Mouse (Mus musculus): ENCODE results near the gene Bcor. TPM values are rescaled to one million over a fixed set of nuclear protein-coding genes. Genes with fewer than 3 reads are reported as not detected.
A peak's percentile ranks its signal among the peaks of the same experiment; 100 is the strongest.

Gene Bcor
- polyA plus RNA-seq, 1 experiment from 2014 or later, result 17.9 TPM

DNA sequence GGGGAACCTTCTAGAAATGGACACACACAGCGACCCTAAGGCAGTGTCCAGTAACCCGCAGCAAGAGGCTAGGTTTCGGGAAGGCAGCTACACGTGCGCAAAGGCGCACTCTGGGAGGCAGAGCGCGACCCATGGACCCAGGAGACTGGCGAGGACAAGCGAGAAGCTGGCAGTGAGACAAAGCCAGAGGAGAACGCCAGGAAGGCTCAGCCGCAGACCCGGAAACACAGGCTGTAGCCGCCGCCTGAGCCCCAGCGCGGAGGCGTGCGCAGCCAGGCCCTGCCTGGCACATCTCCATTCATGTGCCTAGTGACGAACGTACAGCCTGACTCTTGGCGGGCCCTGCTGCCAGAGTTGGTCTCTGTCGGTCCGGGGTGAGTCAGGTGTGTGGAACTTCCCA is 30.9 kb downstream of the Bcor start:
- Histone ChIP-seq H3K36me3 (no peaks in the 10 kb centered on the region), H3K27ac (replicated peaks) (peak overlapping the region; percentile 97), H3K4me3 (peak overlapping the region; percentile 69), H3K4me1 (peaks cover 74% of the 10 kb centered on the region), H3K27me3 (ENCODE audit: low read depth, poor library complexity, severe bottlenecking) (peaks cover 100% of the 10 kb centered on the region), H3K9me3 (replicated peaks) (no peaks in the 10 kb centered on the region)
- peak; percentile 42 for DNase-seq (ENCODE audit: low spot score)
- 5% methylated on average over 24 of the region's 24 CpGs for WGBS

DNA sequence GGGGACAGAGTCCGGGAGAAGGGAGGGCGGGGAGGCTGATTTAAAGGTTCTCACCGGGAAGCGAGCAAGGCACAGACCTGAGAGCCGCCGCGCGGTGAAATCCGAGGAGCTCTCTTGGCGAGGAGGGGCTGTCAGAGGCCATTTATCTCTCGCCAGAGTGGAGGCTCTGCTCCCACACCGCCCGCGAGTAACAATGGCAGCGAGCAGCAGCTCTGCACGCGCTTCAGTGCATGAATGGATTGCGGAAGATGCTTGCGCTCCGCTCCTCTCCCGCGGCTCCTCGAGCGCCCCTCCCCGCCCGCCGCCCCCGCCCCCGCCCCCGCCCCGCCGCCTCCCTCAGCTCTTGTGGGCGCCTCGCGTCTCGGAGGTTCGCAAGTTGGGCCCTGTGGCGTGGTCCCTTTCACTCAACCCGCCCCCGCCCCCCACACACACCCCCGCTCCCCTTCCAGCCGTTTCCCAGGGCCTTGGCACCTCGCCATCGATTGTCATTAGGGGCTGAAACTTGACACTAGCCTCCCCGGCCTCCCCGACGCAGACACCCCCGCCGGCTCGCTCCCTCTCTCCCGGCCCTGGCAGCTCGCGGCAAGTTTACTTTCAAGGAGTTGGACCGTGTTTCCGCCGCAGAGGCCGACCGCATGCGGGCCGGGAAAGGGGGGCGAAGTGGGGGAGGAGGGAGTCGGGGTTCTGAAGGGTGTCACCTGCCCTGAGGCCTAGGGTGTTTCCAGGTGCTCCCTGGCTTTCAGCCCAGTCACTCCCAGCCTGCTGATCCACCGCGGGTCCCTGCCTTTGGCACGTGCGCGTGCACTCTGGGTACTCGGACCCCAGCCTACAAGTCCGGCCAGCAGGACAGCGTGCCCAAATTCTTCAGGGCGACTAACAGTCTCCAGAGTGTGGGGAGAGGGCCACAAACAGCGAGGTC is 31.7 kb downstream of the Bcor start:
- Histone ChIP-seq H3K27me3 (ENCODE audit: low read depth, poor library complexity, severe bottlenecking) (peaks cover 100% of the 10 kb centered on the region), H3K27ac (replicated peaks) (peak overlapping the region; percentile 97), H3K4me1 (peaks cover 74% of the 10 kb centered on the region), H3K4me3 (peak overlapping the region; percentile 69), H3K36me3 (no peaks in the 10 kb centered on the region), H3K9me3 (replicated peaks) (no peaks in the 10 kb centered on the region)
- WGBS, result 3% methylated on average over 47 of the region's 72 CpGs
- peak; percentile 74 for DNase-seq (ENCODE audit: low spot score)

GRCm38 (mm10) chrX:12127799-12128164 is 32.4 kb downstream of the Bcor start:
- Histone ChIP-seq H3K9me3 (replicated peaks) (no peaks in the 10 kb centered on the region), H3K36me3 (no peaks in the 10 kb centered on the region), H3K27ac (replicated peaks) (peak overlapping the region; percentile 97), H3K27me3 (ENCODE audit: low read depth, poor library complexity, severe bottlenecking) (peaks cover 100% of the 10 kb centered on the region), H3K4me3 (peak overlapping the region; percentile 69), H3K4me1 (peaks cover 74% of the 10 kb centered on the region)
- 3% methylated on average over 36 of the region's 37 CpGs for WGBS
- DNase-seq (ENCODE audit: low spot score), result no peak

GRCm38 (mm10) chrX:12127106-12127670 is 33.0 kb downstream of the Bcor start:
- H3K27me3 ChIP-seq (ENCODE audit: low read depth, poor library complexity, severe bottlenecking), result peaks cover 100% of the 10 kb centered on the region
- WGBS, result 3% methylated on average over 24 of the region's 24 CpGs

GRCm38 (mm10) chrX:12126408-12127105 is 33.6 kb downstream of the Bcor start:
- 3% methylated on average over 22 of the region's 22 CpGs for WGBS
- Histone ChIP-seq H3K36me3 (no peaks in the 10 kb centered on the region), H3K27ac (replicated peaks) (peak overlapping the region; percentile 97), H3K4me3 (peak overlapping the region; percentile 69), H3K9me3 (replicated peaks) (no peaks in the 10 kb centered on the region), H3K27me3 (ENCODE audit: low read depth, poor library complexity, severe bottlenecking) (peaks cover 100% of the 10 kb centered on the region), H3K4me1 (peaks cover 77% of the 10 kb centered on the region)
- peak; percentile 17 for DNase-seq (ENCODE audit: low spot score)

More at GRCm38 (mm10) chrX:12127106-12127670, 33.0 kb downstream of the Bcor start:
- Histone ChIP-seq H3K4me3 (peak overlapping the region; percentile 69), H3K36me3 (no peaks in the 10 kb centered on the region), H3K27ac (replicated peaks) (peak overlapping the region; percentile 97), H3K9me3 (replicated peaks) (no peaks in the 10 kb centered on the region), H3K4me1 (peaks cover 75% of the 10 kb centered on the region)
- DNase-seq (ENCODE audit: low spot score), result peak; percentile 43

- Histone ChIP-seq H3K27me3 (ENCODE audit: low read depth, poor library complexity, severe bottlenecking) (peaks cover 85% of the 10 kb centered on the region), H3K4me3 (no peak overlapping the region), H3K4me1 (peaks cover 66% of the 10 kb centered on the region), H3K36me3 (no peaks in the 10 kb centered on the region), H3K27ac (replicated peaks) (peak overlapping the region; percentile 80), H3K9me3 (replicated peaks) (no peaks in the 10 kb centered on the region)
- whole genome bisulfite sequencing, result 7% methylated on average over 3 of the region's 3 CpGs
- DNase-seq (ENCODE audit: low spot score), result no peak
Observed at GRCm38 (mm10) chrX:12124571-12124970, 35.6 kb downstream of the Bcor start.

DNA sequence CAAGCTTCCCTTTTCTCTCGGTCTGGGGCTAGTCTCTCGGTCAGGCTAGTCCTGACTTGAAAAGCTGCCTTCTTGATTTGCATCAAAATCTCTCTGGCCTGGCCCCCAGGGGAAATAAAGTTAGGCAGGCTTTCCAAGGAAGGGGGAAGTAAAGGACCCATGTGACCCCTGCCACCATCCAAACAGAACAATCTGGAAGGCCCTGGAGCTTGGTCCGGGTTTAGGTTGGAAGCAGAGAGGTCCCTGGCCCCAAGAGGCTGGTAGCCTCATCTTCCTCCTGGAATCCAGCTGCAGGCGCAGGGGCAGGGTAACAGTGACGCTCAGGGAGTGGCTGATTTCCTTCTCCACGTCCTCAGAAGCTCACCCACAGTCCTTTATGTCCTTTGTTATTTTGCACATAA is 36.5 kb downstream of the Bcor start:
- Histone ChIP-seq H3K4me1 (peaks cover 57% of the 10 kb centered on the region), H3K27ac (replicated peaks) (peak overlapping the region; percentile 80), H3K4me3 (peak overlapping the region; percentile 38; the same call in 1 of the 2 replicates), H3K9me3 (replicated peaks) (no peaks in the 10 kb centered on the region), H3K36me3 (no peaks in the 10 kb centered on the region), H3K27me3 (ENCODE audit: low read depth, poor library complexity, severe bottlenecking) (peaks cover 77% of the 10 kb centered on the region)
- DNase-seq (ENCODE audit: low spot score), result peak; percentile 28
- 6% methylated on average over 6 of the region's 6 CpGs for WGBS

- H3K4me3 ChIP-seq, result peak overlapping the region; percentile 38
- WGBS, result 11% methylated on average over 21 of the region's 21 CpGs
- H3K36me3 ChIP-seq, result no peaks in the 10 kb centered on the region
- peaks cover 54% of the 10 kb centered on the region for H3K4me1 ChIP-seq
- H3K27ac ChIP-seq (replicated peaks), result peak overlapping the region; percentile 80
- no peaks in the 10 kb centered on the region for H3K9me3 ChIP-seq (replicated peaks)
- peaks cover 67% of the 10 kb centered on the region for H3K27me3 ChIP-seq (ENCODE audit: low read depth, poor library complexity, severe bottlenecking)
- DNase-seq (ENCODE audit: low spot score), result peak; percentile 44
Observed at GRCm38 (mm10) chrX:12122594-12123331, 37.4 kb downstream of the Bcor start.

DNA sequence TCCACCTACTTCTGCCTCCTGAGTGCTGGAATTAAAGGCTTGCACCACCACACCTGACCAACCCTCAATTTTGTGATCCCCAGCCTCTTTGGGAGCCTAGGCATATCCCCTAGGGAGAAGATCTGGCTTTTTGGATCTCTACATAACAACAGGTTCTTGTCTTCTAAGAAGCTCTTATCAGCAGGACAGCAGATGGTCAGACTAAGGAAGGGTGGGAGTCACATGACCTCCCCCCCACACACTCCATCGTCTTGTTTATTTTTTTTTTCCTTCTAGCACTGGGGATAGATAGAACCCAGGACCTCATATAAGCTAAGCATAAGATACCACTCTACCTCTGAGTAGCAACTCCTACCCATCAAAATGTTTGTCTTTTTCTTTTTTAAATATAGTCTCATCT is 40.7 kb downstream of the Bcor start:
- Histone ChIP-seq H3K27me3 (ENCODE audit: low read depth, poor library complexity, severe bottlenecking) (peaks cover 49% of the 10 kb centered on the region), H3K36me3 (no peaks in the 10 kb centered on the region), H3K9me3 (replicated peaks) (no peaks in the 10 kb centered on the region), H3K4me3 (no peak overlapping the region), H3K4me1 (peaks cover 25% of the 10 kb centered on the region), H3K27ac (replicated peaks) (no peak overlapping the region)
- 33% methylated on average over 1 of the region's 1 CpGs for WGBS
- DNase-seq (ENCODE audit: low spot score), result no peak

DNA sequence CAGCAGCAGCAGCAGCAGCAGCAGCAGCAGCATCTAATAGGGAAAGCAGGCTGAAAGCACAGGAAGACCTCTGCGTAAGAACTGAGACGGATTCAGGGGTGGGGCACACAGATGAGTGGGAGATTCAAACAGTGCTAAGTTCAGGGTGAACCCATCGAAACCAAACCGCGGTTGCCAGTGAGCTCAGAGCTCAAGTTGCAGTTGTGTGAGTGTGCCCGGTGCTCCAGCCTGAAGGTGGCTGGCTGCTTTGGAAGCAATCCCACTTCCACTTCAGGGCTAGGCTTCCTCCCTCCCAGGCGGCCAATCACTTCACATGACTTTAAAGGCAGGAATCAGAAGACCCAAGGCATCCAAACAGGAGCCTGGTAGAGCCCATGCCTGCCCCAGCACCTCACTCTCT is 44.0 kb downstream of the Bcor start:
- H3K9me3 ChIP-seq (replicated peaks), result no peaks in the 10 kb centered on the region
- WGBS, result 34% methylated on average over 7 of the region's 7 CpGs
- H3K27ac ChIP-seq (replicated peaks), result no peak overlapping the region
- no peaks in the 10 kb centered on the region for H3K36me3 ChIP-seq
- no peak overlapping the region for H3K4me3 ChIP-seq
- no peaks in the 10 kb centered on the region for H3K4me1 ChIP-seq
- peaks cover 24% of the 10 kb centered on the region for H3K27me3 ChIP-seq (ENCODE audit: low read depth, poor library complexity, severe bottlenecking)
- no peak for DNase-seq (ENCODE audit: low spot score)

DNA sequence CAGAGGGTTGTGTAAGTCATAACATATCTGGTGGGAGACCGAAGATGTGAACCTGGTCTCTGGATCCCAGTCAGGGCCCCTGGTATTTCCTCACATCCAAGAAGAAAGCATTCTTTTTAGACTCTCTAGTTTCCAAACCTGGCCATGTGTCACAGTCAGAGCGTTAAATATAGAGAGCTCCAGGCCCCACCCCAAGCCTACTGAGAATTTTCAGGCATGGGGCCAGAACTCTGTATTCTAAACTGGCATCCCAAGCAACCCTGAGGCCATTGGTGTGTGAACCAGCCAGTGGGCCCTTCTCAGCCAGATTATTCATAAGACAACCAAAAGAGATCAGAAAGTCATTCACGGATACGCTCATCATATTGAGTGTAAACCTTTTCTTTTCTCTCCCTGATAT is 48.0 kb downstream of the Bcor start:
- Histone ChIP-seq H3K4me1 (no peaks in the 10 kb centered on the region), H3K9me3 (replicated peaks) (no peaks in the 10 kb centered on the region), H3K4me3 (no peak overlapping the region), H3K27ac (replicated peaks) (no peak overlapping the region), H3K27me3 (ENCODE audit: low read depth, poor library complexity, severe bottlenecking) (peaks cover 25% of the 10 kb centered on the region), H3K36me3 (no peaks in the 10 kb centered on the region)
- DNase-seq (ENCODE audit: low spot score), result no peak
- WGBS, result 89% methylated on average over 4 of the region's 4 CpGs

DNA sequence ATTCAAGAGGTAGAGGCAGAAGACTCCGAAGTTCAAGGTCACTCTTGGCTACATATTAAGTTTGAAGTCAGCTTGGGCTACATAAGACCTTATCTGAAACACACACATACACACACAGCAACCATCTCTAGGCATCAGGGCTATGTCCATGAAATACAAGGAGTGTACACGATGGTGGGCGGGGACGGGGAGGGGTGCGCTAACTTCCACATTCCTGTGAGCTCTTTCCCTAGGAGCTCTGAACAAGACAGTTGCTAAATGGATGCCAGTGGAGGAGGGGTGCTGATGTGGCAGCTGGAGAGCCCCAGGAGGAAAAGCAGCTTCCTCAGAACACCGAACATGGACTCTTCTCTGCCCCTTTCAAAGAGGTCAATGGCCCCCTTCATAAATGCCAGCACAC is 49.6 kb downstream of the Bcor start:
- Histone ChIP-seq H3K27ac (replicated peaks) (no peak overlapping the region), H3K4me1 (0 out of 2 replicates have a peak, but pooled peaks cover 2% of the 10 kb centered on the region), H3K9me3 (replicated peaks) (no peaks in the 10 kb centered on the region), H3K36me3 (no peaks in the 10 kb centered on the region), H3K4me3 (no peak overlapping the region), H3K27me3 (ENCODE audit: low read depth, poor library complexity, severe bottlenecking) (peaks cover 18% of the 10 kb centered on the region)
- WGBS, result 82% methylated on average over 6 of the region's 6 CpGs
- DNase-seq (ENCODE audit: low spot score), result no peak
